Mouse (Mus musculus) CD8-positive naive resting alpha-beta T cell, adult 57 days (primary cell): ENCODE results near the gene Uhrf1bp1. TPM values are rescaled to one million over a fixed set of nuclear protein-coding genes. Genes with fewer than 3 reads are reported as not detected.

Experiments used
- total RNA-seq: library from RNA; stranded (reverse); gene quantifications from one replicate; pipeline ENCODE4 v1.2.4, GENCODE M21; 2023

Gene Uhrf1bp1
- total RNA-seq: 2.9 TPM

GRCm38 (mm10) chr17:27856265-27856797 is at the start of gene Uhrf1bp1:
TSS of gene Uhrf1bp1 (plus strand) at chr17:27856441.

GRCm38 (mm10) chr17:27820568-27821406 is 35.5 kb upstream of the Uhrf1bp1 start, which contains the start of gene D17Wsu92e:
TSS of gene D17Wsu92e (minus strand) at chr17:27820648.

GRCm38 (mm10) chr17:27837850-27838249 is 18.4 kb upstream of the Uhrf1bp1 start, which contains the start of gene Snrpc:
TSS of gene Snrpc (plus strand) at chr17:27838150.

GRCm38 (mm10) chr17:27908888-27909621 is 52.8 kb downstream of the Uhrf1bp1 start, which contains the start of gene Anks1:
TSS of gene Anks1 (plus strand) at chr17:27909306.

GRCm38 (mm10) chr17:27909622-27910500 is 53.6 kb downstream of the Uhrf1bp1 start, which contains the start of gene Taf11:
TSS of gene Taf11 (minus strand) at chr17:27909844.

Other genes starting within 250 kb of the Uhrf1bp1 start
- gene Nudt3, start 232.9 kb upstream of the Uhrf1bp1 start, total RNA-seq: 113 TPM
- not detected for gene RPS10-NUDT3, start 221.2 kb upstream of the Uhrf1bp1 start, total RNA-seq
- 3,366 TPM for gene Rps10, start 219.8 kb upstream of the Uhrf1bp1 start, total RNA-seq
- 34.2 TPM for gene Pacsin1, start 200.9 kb upstream of the Uhrf1bp1 start, total RNA-seq
- gene Spdef, start 127.5 kb upstream of the Uhrf1bp1 start, total RNA-seq: 0.98 TPM
- gene D17Wsu92e, start 35.8 kb upstream of the Uhrf1bp1 start, total RNA-seq: 76.9 TPM
- gene Snrpc, start 18.3 kb upstream of the Uhrf1bp1 start, total RNA-seq: 68.4 TPM
- gene Anks1, start 52.9 kb downstream of the Uhrf1bp1 start, total RNA-seq: 43.9 TPM
- gene Taf11, start 53.4 kb downstream of the Uhrf1bp1 start, total RNA-seq: 25.2 TPM
- 8.0 TPM for gene Tcp11, start 224.2 kb downstream of the Uhrf1bp1 start, total RNA-seq